Mouse (Mus musculus) erythroblast, embryonic 14.5 days (primary cell): Measurements from ENCODE around the gene Xrn1.
"Not testable (repeated sequence)": the region's sequence is repeated elsewhere in the genome, so short reads cannot be mapped to it uniquely, and the experiment has no call there.

Source experiments
- GATA1 ChIP-seq: IDR thresholded peaks from 2 replicates; pipeline ENCODE4 v1.6.1; 2012; ENCODE audit warnings: low read length, inconsistent platforms, mixed read lengths
- TAL1 ChIP-seq: IDR thresholded peaks from 3 replicates; pipeline ENCODE4 v1.6.1; 2012; ENCODE audit warnings: low read length, inconsistent platforms, mixed read lengths

- not testable (repeated sequence) for TF ChIP-seq GATA1, TAL1
These were observed 133.9 kb downstream of the Xrn1 start for GRCm38 (mm10) chr9:96088456-96088855.
